Mouse (Mus musculus) brain, embryonic 14.5 days (tissue): ENCODE measurements around the gene Chid1.

ENCODE experiments used
- CTCF ChIP-seq: fragments of 200-500 bp; IDR thresholded peaks from 2 replicates; pipeline ENCODE4 v1.5.1; 2012; ENCODE audit warnings: inconsistent platforms, mild to moderate bottlenecking, moderate library complexity, borderline replicate concordance; ENCODE audit not compliant: insufficient read depth, insufficient read length; ENCODE audit errors: extremely low read depth
- POLR2A ChIP-seq: fragments of 200-500 bp; IDR thresholded peaks from 2 replicates; pipeline ENCODE4 v1.6.1; 2012; ENCODE audit warnings: mild to moderate bottlenecking, inconsistent platforms, borderline replicate concordance; ENCODE audit not compliant: poor library complexity, insufficient read depth, insufficient read length, severe bottlenecking; ENCODE audit errors: extremely low read depth

GRCm38 (mm10) chr7:141581323-141581722, 41.7 kb upstream of the Chid1 start:
- TF ChIP-seq CTCF (no peak), POLR2A (no peak)
